Mouse (Mus musculus): ENCODE measurements around the gene Tnr. TPM values are rescaled to one million over a fixed set of nuclear protein-coding genes. Genes with fewer than 3 reads are reported as not detected.

Tnr gene
- polyA plus RNA-seq, 1 experiment from 2014 or later = 0.30 TPM

- Histone ChIP-seq H3K4me2 (ENCODE audit: low read depth, low read length) (no peak overlapping the region), H3K36me3 (ENCODE audit: control insufficient read depth, insufficient read depth, low read length) (no peaks in the 10 kb centered on the region), H3K4me3 (replicated peaks; ENCODE audit: low read length) (no peak overlapping the region), H3K9ac (ENCODE audit: low read length) (no peak overlapping the region), H3K27me3 (ENCODE audit: control insufficient read depth, insufficient read depth, low read length) (no peaks in the 10 kb centered on the region), H3K4me1 (ENCODE audit: control insufficient read depth, insufficient read depth, low read length) (no peaks in the 10 kb centered on the region), H3K27ac (ENCODE audit: low read length) (no peak overlapping the region), H3K9me3 (replicated peaks; ENCODE audit: control insufficient read depth, low read length) (no peaks in the 10 kb centered on the region)
- 68% methylated on average over 3 of the region's 3 CpGs for WGBS
- ATAC-seq (ENCODE audit: insufficient read depth, low FRiP score) = no peak
Measured at GRCm38 (mm10) chr1:159775168-159775567, 251.6 kb downstream of the Tnr start.

- H3K9me3 ChIP-seq (replicated peaks; ENCODE audit: control insufficient read depth, low read length) = no peaks in the 10 kb centered on the region
- 79% methylated on average over 3 of the region's 3 CpGs for WGBS
- H3K27ac ChIP-seq (ENCODE audit: low read length) = no peak overlapping the region
- no peak overlapping the region for H3K9ac ChIP-seq (ENCODE audit: low read length)
- H3K27me3 ChIP-seq (ENCODE audit: control insufficient read depth, insufficient read depth, low read length) = no peaks in the 10 kb centered on the region
- H3K4me2 ChIP-seq (ENCODE audit: low read depth, low read length) = no peak overlapping the region
- H3K4me1 ChIP-seq (ENCODE audit: control insufficient read depth, insufficient read depth, low read length) = no peaks in the 10 kb centered on the region
- no peak overlapping the region for H3K4me3 ChIP-seq (replicated peaks; ENCODE audit: low read length)
- no peak for ATAC-seq (ENCODE audit: insufficient read depth, low FRiP score)
- H3K36me3 ChIP-seq (ENCODE audit: control insufficient read depth, insufficient read depth, low read length) = no peaks in the 10 kb centered on the region
Measured at GRCm38 (mm10) chr1:159777107-159777506, 253.5 kb downstream of the Tnr start.

GRCm38 (mm10) chr1:159779424-159779823 is 255.9 kb downstream of the Tnr start:
- no peak overlapping the region for H3K4me3 ChIP-seq (replicated peaks; ENCODE audit: low read length)
- no peaks in the 10 kb centered on the region for H3K36me3 ChIP-seq (ENCODE audit: control insufficient read depth, insufficient read depth, low read length)
- no peak for ATAC-seq (ENCODE audit: insufficient read depth, low FRiP score)
- 79% methylated on average over 3 of the region's 3 CpGs for WGBS
- no peaks in the 10 kb centered on the region for H3K27me3 ChIP-seq (ENCODE audit: control insufficient read depth, insufficient read depth, low read length)
- H3K4me1 ChIP-seq (ENCODE audit: control insufficient read depth, insufficient read depth, low read length) = no peaks in the 10 kb centered on the region
- no peak overlapping the region for H3K9ac ChIP-seq (ENCODE audit: low read length)
- H3K4me2 ChIP-seq (ENCODE audit: low read depth, low read length) = no peak overlapping the region
- H3K27ac ChIP-seq (ENCODE audit: low read length) = no peak overlapping the region
- no peaks in the 10 kb centered on the region for H3K9me3 ChIP-seq (replicated peaks; ENCODE audit: control insufficient read depth, low read length)

GRCm38 (mm10) chr1:159783842-159784241 is 260.3 kb downstream of the Tnr start:
- Histone ChIP-seq H3K9ac (ENCODE audit: low read length) (no peak overlapping the region), H3K4me3 (replicated peaks; ENCODE audit: low read length) (no peak overlapping the region), H3K27me3 (ENCODE audit: control insufficient read depth, insufficient read depth, low read length) (no peaks in the 10 kb centered on the region), H3K27ac (ENCODE audit: low read length) (no peak overlapping the region), H3K4me1 (ENCODE audit: control insufficient read depth, insufficient read depth, low read length) (no peaks in the 10 kb centered on the region), H3K36me3 (ENCODE audit: control insufficient read depth, insufficient read depth, low read length) (no peaks in the 10 kb centered on the region), H3K9me3 (replicated peaks; ENCODE audit: control insufficient read depth, low read length) (no peaks in the 10 kb centered on the region), H3K4me2 (ENCODE audit: low read depth, low read length) (no peak overlapping the region)
- 36% methylated on average over 5 of the region's 5 CpGs for WGBS
- ATAC-seq (ENCODE audit: insufficient read depth, low FRiP score) = no peak

- ATAC-seq (ENCODE audit: insufficient read depth, low FRiP score) = no peak
- H3K4me2 ChIP-seq (ENCODE audit: low read depth, low read length) = no peak overlapping the region
- no peak overlapping the region for H3K9ac ChIP-seq (ENCODE audit: low read length)
- H3K27me3 ChIP-seq (ENCODE audit: control insufficient read depth, insufficient read depth, low read length) = no peaks in the 10 kb centered on the region
- H3K36me3 ChIP-seq (ENCODE audit: control insufficient read depth, insufficient read depth, low read length) = no peaks in the 10 kb centered on the region
- H3K27ac ChIP-seq (ENCODE audit: low read length) = no peak overlapping the region
- H3K4me1 ChIP-seq (ENCODE audit: control insufficient read depth, insufficient read depth, low read length) = no peaks in the 10 kb centered on the region
- no peaks in the 10 kb centered on the region for H3K9me3 ChIP-seq (replicated peaks; ENCODE audit: control insufficient read depth, low read length)
- WGBS = 71% methylated on average over 4 of the region's 4 CpGs
- no peak overlapping the region for H3K4me3 ChIP-seq (replicated peaks; ENCODE audit: low read length)
Measured at GRCm38 (mm10) chr1:159788312-159788711, 264.7 kb downstream of the Tnr start.

- H3K9ac ChIP-seq (ENCODE audit: low read length) = no peak overlapping the region
- H3K9me3 ChIP-seq (replicated peaks; ENCODE audit: control insufficient read depth, low read length) = no peaks in the 10 kb centered on the region
- H3K4me2 ChIP-seq (ENCODE audit: low read depth, low read length) = no peak overlapping the region
- no peaks in the 10 kb centered on the region for H3K36me3 ChIP-seq (ENCODE audit: control insufficient read depth, insufficient read depth, low read length)
- no peaks in the 10 kb centered on the region for H3K27me3 ChIP-seq (ENCODE audit: control insufficient read depth, insufficient read depth, low read length)
- 98% methylated on average over 2 of the region's 2 CpGs for WGBS
- H3K27ac ChIP-seq (ENCODE audit: low read length) = no peak overlapping the region
- H3K4me1 ChIP-seq (ENCODE audit: control insufficient read depth, insufficient read depth, low read length) = no peaks in the 10 kb centered on the region
- no peak overlapping the region for H3K4me3 ChIP-seq (replicated peaks; ENCODE audit: low read length)
- no peak for ATAC-seq (ENCODE audit: insufficient read depth, low FRiP score)
Measured at GRCm38 (mm10) chr1:159792546-159792945, 269.0 kb downstream of the Tnr start.

- Histone ChIP-seq H3K4me3 (replicated peaks; ENCODE audit: low read length) (no peak overlapping the region), H3K27ac (ENCODE audit: low read length) (no peak overlapping the region), H3K27me3 (ENCODE audit: control insufficient read depth, insufficient read depth, low read length) (no peaks in the 10 kb centered on the region), H3K36me3 (ENCODE audit: control insufficient read depth, insufficient read depth, low read length) (no peaks in the 10 kb centered on the region), H3K4me1 (ENCODE audit: control insufficient read depth, insufficient read depth, low read length) (no peaks in the 10 kb centered on the region), H3K9me3 (replicated peaks; ENCODE audit: control insufficient read depth, low read length) (no peaks in the 10 kb centered on the region), H3K9ac (ENCODE audit: low read length) (no peak overlapping the region), H3K4me2 (ENCODE audit: low read depth, low read length) (no peak overlapping the region)
- no peak for ATAC-seq (ENCODE audit: insufficient read depth, low FRiP score)
- WGBS = 80% methylated on average over 2 of the region's 2 CpGs
Measured at GRCm38 (mm10) chr1:159796021-159796420, 272.5 kb downstream of the Tnr start.

- Histone ChIP-seq H3K4me2 (ENCODE audit: low read depth, low read length) (no peak overlapping the region), H3K36me3 (ENCODE audit: control insufficient read depth, insufficient read depth, low read length) (no peaks in the 10 kb centered on the region), H3K27ac (ENCODE audit: low read length) (no peak overlapping the region), H3K27me3 (ENCODE audit: control insufficient read depth, insufficient read depth, low read length) (no peaks in the 10 kb centered on the region), H3K9me3 (replicated peaks; ENCODE audit: control insufficient read depth, low read length) (no peaks in the 10 kb centered on the region), H3K4me1 (ENCODE audit: control insufficient read depth, insufficient read depth, low read length) (no peaks in the 10 kb centered on the region), H3K4me3 (replicated peaks; ENCODE audit: low read length) (no peak overlapping the region), H3K9ac (ENCODE audit: low read length) (no peak overlapping the region)
- no peak for ATAC-seq (ENCODE audit: insufficient read depth, low FRiP score)
- WGBS = 76% methylated on average over 5 of the region's 5 CpGs
Measured at GRCm38 (mm10) chr1:159800366-159800765, 276.8 kb downstream of the Tnr start.

GRCm38 (mm10) chr1:159801753-159802152 is 278.2 kb downstream of the Tnr start:
- 70% methylated on average over 4 of the region's 4 CpGs for whole genome bisulfite sequencing
- no peaks in the 10 kb centered on the region for H3K27me3 ChIP-seq (ENCODE audit: control insufficient read depth, insufficient read depth, low read length)
- no peaks in the 10 kb centered on the region for H3K4me1 ChIP-seq (ENCODE audit: control insufficient read depth, insufficient read depth, low read length)
- ATAC-seq (ENCODE audit: insufficient read depth, low FRiP score) = no peak
- no peak overlapping the region for H3K4me3 ChIP-seq (replicated peaks; ENCODE audit: low read length)
- H3K9ac ChIP-seq (ENCODE audit: low read length) = no peak overlapping the region
- no peaks in the 10 kb centered on the region for H3K36me3 ChIP-seq (ENCODE audit: control insufficient read depth, insufficient read depth, low read length)
- H3K27ac ChIP-seq (ENCODE audit: low read length) = no peak overlapping the region
- 0 out of 2 replicates have a peak, but pooled peaks cover 3% of the 10 kb centered on the region for H3K9me3 ChIP-seq (replicated peaks; ENCODE audit: control insufficient read depth, low read length)
- H3K4me2 ChIP-seq (ENCODE audit: low read depth, low read length) = no peak overlapping the region

GRCm38 (mm10) chr1:159803711-159804110 is 280.1 kb downstream of the Tnr start:
- Histone ChIP-seq H3K27ac (ENCODE audit: low read length) (no peak overlapping the region), H3K36me3 (ENCODE audit: control insufficient read depth, insufficient read depth, low read length) (no peaks in the 10 kb centered on the region), H3K27me3 (ENCODE audit: control insufficient read depth, insufficient read depth, low read length) (no peaks in the 10 kb centered on the region), H3K4me3 (replicated peaks; ENCODE audit: low read length) (no peak overlapping the region), H3K9me3 (replicated peaks; ENCODE audit: control insufficient read depth, low read length) (0 out of 2 replicates have a peak, but pooled peaks cover 3% of the 10 kb centered on the region), H3K4me1 (ENCODE audit: control insufficient read depth, insufficient read depth, low read length) (no peaks in the 10 kb centered on the region), H3K9ac (ENCODE audit: low read length) (no peak overlapping the region), H3K4me2 (ENCODE audit: low read depth, low read length) (no peak overlapping the region)
- no peak for ATAC-seq (ENCODE audit: insufficient read depth, low FRiP score)

Measured in stomach, embryonic 16.5 days (tissue).